Mouse (Mus musculus): Measurements from ENCODE around the gene Hist1h4c.

The Hist1h4c gene

GRCm38 (mm10) chr13:23702220-23702619 is 4.0 kb upstream of the Hist1h4c start:
- peaks cover 13% of the 10 kb centered on the region for H3K4me1 ChIP-seq (replicated peaks; ENCODE audit: low read depth, low read length)
- H3K4me3 ChIP-seq (replicated peaks; ENCODE audit: low read length) = no peak overlapping the region
- H3K9me3 ChIP-seq (ENCODE audit: low read length) = no peaks in the 10 kb centered on the region
- H3K27me3 ChIP-seq (ENCODE audit: insufficient read depth, low read length) = peaks cover 8% of the 10 kb centered on the region; the same call in 1 of the 2 replicates
- TF ChIP-seq NANOG (IDR thresholded peaks at IDR 0.05; ENCODE audit: borderline replicate concordance, low read length) (no peak), CTCF (conservative IDR thresholded peaks at IDR 0.05; ENCODE audit: low read length) (no peak), POU5F1 (IDR thresholded peaks at IDR 0.05; ENCODE audit: borderline replicate concordance, low read length) (no peak)
- H3K36me3 ChIP-seq (ENCODE audit: insufficient read depth, low read length) = no peaks in the 10 kb centered on the region

GRCm38 (mm10) chr13:23700786-23701520 is 2.7 kb upstream of the Hist1h4c start:
- no peaks in the 10 kb centered on the region; the same call in 1 of the 2 replicates for H3K27me3 ChIP-seq (ENCODE audit: insufficient read depth, low read length)
- no peaks in the 10 kb centered on the region for H3K9me3 ChIP-seq (ENCODE audit: low read length)
- no peaks in the 10 kb centered on the region for H3K36me3 ChIP-seq (ENCODE audit: insufficient read depth, low read length)
- H3K4me1 ChIP-seq (replicated peaks; ENCODE audit: low read depth, low read length) = peaks cover 22% of the 10 kb centered on the region
- no peak overlapping the region for H3K4me3 ChIP-seq (replicated peaks; ENCODE audit: low read length)
- TF ChIP-seq CTCF (conservative IDR thresholded peaks at IDR 0.05; ENCODE audit: low read length) (peak; percentile 62), NANOG (IDR thresholded peaks at IDR 0.05; ENCODE audit: borderline replicate concordance, low read length) (no peak), POU5F1 (IDR thresholded peaks at IDR 0.05; ENCODE audit: borderline replicate concordance, low read length) (no peak)

GRCm38 (mm10) chr13:23699767-23700166 is 1.5 kb upstream of the Hist1h4c start:
- H3K27me3 ChIP-seq (ENCODE audit: insufficient read depth, low read length) = peaks cover 4% of the 10 kb centered on the region; the same call in 1 of the 2 replicates
- no peaks in the 10 kb centered on the region for H3K9me3 ChIP-seq (ENCODE audit: low read length)
- peaks cover 29% of the 10 kb centered on the region for H3K4me1 ChIP-seq (replicated peaks; ENCODE audit: low read depth, low read length)
- TF ChIP-seq CTCF (conservative IDR thresholded peaks at IDR 0.05; ENCODE audit: low read length) (peak; percentile 20), NANOG (IDR thresholded peaks at IDR 0.05; ENCODE audit: borderline replicate concordance, low read length) (no peak), POU5F1 (IDR thresholded peaks at IDR 0.05; ENCODE audit: borderline replicate concordance, low read length) (no peak)
- H3K4me3 ChIP-seq (replicated peaks; ENCODE audit: low read length) = no peak overlapping the region
- no peaks in the 10 kb centered on the region for H3K36me3 ChIP-seq (ENCODE audit: insufficient read depth, low read length)

- Histone ChIP-seq H3K4me3 (replicated peaks; ENCODE audit: low read length) (no peak overlapping the region), H3K36me3 (ENCODE audit: insufficient read depth, low read length) (no peaks in the 10 kb centered on the region), H3K4me1 (replicated peaks; ENCODE audit: low read depth, low read length) (peaks cover 29% of the 10 kb centered on the region), H3K27me3 (ENCODE audit: insufficient read depth, low read length) (peaks cover 6% of the 10 kb centered on the region; the same call in 1 of the 2 replicates), H3K9me3 (ENCODE audit: low read length) (no peaks in the 10 kb centered on the region)
- TF ChIP-seq CTCF (conservative IDR thresholded peaks at IDR 0.05; ENCODE audit: low read length) (no peak), POU5F1 (IDR thresholded peaks at IDR 0.05; ENCODE audit: borderline replicate concordance, low read length) (no peak)
Measured at GRCm38 (mm10) chr13:23698996-23699395, 742 bp upstream of the Hist1h4c start.

GRCm38 (mm10) chr13:23697491-23698299 is 559 bp downstream of the Hist1h4c start:
- Histone ChIP-seq H3K9me3 (ENCODE audit: low read length) (peaks cover 4% of the 10 kb centered on the region), H3K36me3 (ENCODE audit: insufficient read depth, low read length) (no peaks in the 10 kb centered on the region; the same call in 1 of the 2 replicates), H3K4me3 (replicated peaks; ENCODE audit: low read length) (peak overlapping the region; percentile 68), H3K27me3 (ENCODE audit: insufficient read depth, low read length) (peaks cover 6% of the 10 kb centered on the region; the same call in 1 of the 2 replicates), H3K4me1 (replicated peaks; ENCODE audit: low read depth, low read length) (peaks cover 29% of the 10 kb centered on the region)
- peak; percentile 91 for TF ChIP-seq CTCF (conservative IDR thresholded peaks at IDR 0.05; ENCODE audit: low read length)
- TF ChIP-seq POU5F1 (IDR thresholded peaks at IDR 0.05; ENCODE audit: borderline replicate concordance, low read length) = no peak
- no peak for TF ChIP-seq NANOG (IDR thresholded peaks at IDR 0.05; ENCODE audit: borderline replicate concordance, low read length)

- no peaks in the 10 kb centered on the region; the same call in 1 of the 2 replicates for H3K36me3 ChIP-seq (ENCODE audit: insufficient read depth, low read length)
- H3K4me3 ChIP-seq (replicated peaks; ENCODE audit: low read length) = peak overlapping the region; percentile 45; the same call in 1 of the 2 replicates
- H3K4me1 ChIP-seq (replicated peaks; ENCODE audit: low read depth, low read length) = peaks cover 29% of the 10 kb centered on the region
- TF ChIP-seq NANOG (IDR thresholded peaks at IDR 0.05; ENCODE audit: borderline replicate concordance, low read length) = no peak
- TF ChIP-seq CTCF (conservative IDR thresholded peaks at IDR 0.05; ENCODE audit: low read length) = no peak
- TF ChIP-seq POU5F1 (IDR thresholded peaks at IDR 0.05; ENCODE audit: borderline replicate concordance, low read length) = no peak
- peaks cover 6% of the 10 kb centered on the region; the same call in 1 of the 2 replicates for H3K27me3 ChIP-seq (ENCODE audit: insufficient read depth, low read length)
- H3K9me3 ChIP-seq (ENCODE audit: low read length) = peaks cover 5% of the 10 kb centered on the region
Measured at GRCm38 (mm10) chr13:23696061-23696474, 2.2 kb downstream of the Hist1h4c start.

- Histone ChIP-seq H3K36me3 (ENCODE audit: insufficient read depth, low read length) (no peaks in the 10 kb centered on the region; the same call in 1 of the 2 replicates), H3K27me3 (ENCODE audit: insufficient read depth, low read length) (peaks cover 6% of the 10 kb centered on the region; the same call in 1 of the 2 replicates), H3K4me3 (replicated peaks; ENCODE audit: low read length) (peak within 1 kb of the TSS; percentile 45; the same call in 1 of the 2 replicates), H3K9me3 (ENCODE audit: low read length) (peaks cover 5% of the 10 kb centered on the region), H3K4me1 (replicated peaks; ENCODE audit: low read depth, low read length) (peaks cover 29% of the 10 kb centered on the region)
- TF ChIP-seq CTCF (conservative IDR thresholded peaks at IDR 0.05; ENCODE audit: low read length) (no peak), POU5F1 (IDR thresholded peaks at IDR 0.05; ENCODE audit: borderline replicate concordance, low read length) (no peak), NANOG (IDR thresholded peaks at IDR 0.05; ENCODE audit: borderline replicate concordance, low read length) (no peak)
Measured at GRCm38 (mm10) chr13:23695514-23695913, 2.7 kb downstream of the Hist1h4c start, which contains the start of gene Hist1h1t. Gene Hist1h1t (plus strand): TSS chr13:23695814.

- H3K27me3 ChIP-seq (ENCODE audit: insufficient read depth, low read length) = peaks cover 6% of the 10 kb centered on the region; the same call in 1 of the 2 replicates
- peaks cover 32% of the 10 kb centered on the region for H3K4me1 ChIP-seq (replicated peaks; ENCODE audit: low read depth, low read length)
- TF ChIP-seq POU5F1 (IDR thresholded peaks at IDR 0.05; ENCODE audit: borderline replicate concordance, low read length) = no peak
- no peak for TF ChIP-seq CTCF (conservative IDR thresholded peaks at IDR 0.05; ENCODE audit: low read length)
- TF ChIP-seq NANOG (IDR thresholded peaks at IDR 0.05; ENCODE audit: borderline replicate concordance, low read length) = no peak
- H3K36me3 ChIP-seq (ENCODE audit: insufficient read depth, low read length) = no peaks in the 10 kb centered on the region; the same call in 1 of the 2 replicates
- peaks cover 5% of the 10 kb centered on the region for H3K9me3 ChIP-seq (ENCODE audit: low read length)
- H3K4me3 ChIP-seq (replicated peaks; ENCODE audit: low read length) = no peak overlapping the region
Measured at GRCm38 (mm10) chr13:23694956-23695355, 3.3 kb downstream of the Hist1h4c start.

Measured in E14TG2a.4 (cell line).